Mouse (Mus musculus) retina, postnatal 7 days (tissue): ENCODE data around the gene Phc2.
"Not testable (repeated sequence)": the region's sequence is repeated elsewhere in the genome, so short reads cannot be mapped to it uniquely, and the experiment has no call there.

Experiments
- DNase-seq: peaks from one replicate; pipeline ENCODE4 v3.0.0-alpha.2; 2012; ENCODE audit warnings: low read depth, low spot score

Phc2 gene

GRCm38 (mm10) chr4:128654505-128655381 lies at the start of gene Phc2:
Gene Phc2 (plus strand): TSS chr4:128654702.
- peak; percentile 92 for DNase-seq

- DNase-seq = no peak
Observed at GRCm38 (mm10) chr4:128606586-128606985, 47.9 kb upstream of the Phc2 start.

GRCm38 (mm10) chr4:128607661-128608060 lies 46.8 kb upstream of the Phc2 start:
- no peak for DNase-seq

- no peak for DNase-seq
Observed at GRCm38 (mm10) chr4:128609276-128609924, 45.1 kb upstream of the Phc2 start.

GRCm38 (mm10) chr4:128609925-128610402 lies 44.5 kb upstream of the Phc2 start, which contains the start of gene Zscan20:
Gene Zscan20 (minus strand): TSS chr4:128610098.
- DNase-seq = peak; percentile 91

GRCm38 (mm10) chr4:128610706-128611105 lies 43.8 kb upstream of the Phc2 start:
- DNase-seq = no peak

- not testable (repeated sequence) for DNase-seq
Observed at GRCm38 (mm10) chr4:128611726-128612125, 42.8 kb upstream of the Phc2 start.

- DNase-seq = peak; percentile 56
Observed at GRCm38 (mm10) chr4:128613326-128613725, 41.2 kb upstream of the Phc2 start.

- DNase-seq = no peak
Observed at GRCm38 (mm10) chr4:128615761-128616160, 38.7 kb upstream of the Phc2 start.

- no peak for DNase-seq
Observed at GRCm38 (mm10) chr4:128617363-128618120, 37.0 kb upstream of the Phc2 start.

GRCm38 (mm10) chr4:128618246-128618911 lies 36.1 kb upstream of the Phc2 start, which contains the start of gene Tlr12:
Gene Tlr12 (minus strand): TSS chr4:128618619.
- DNase-seq = no peak

GRCm38 (mm10) chr4:128618963-128619362 lies 35.5 kb upstream of the Phc2 start:
- no peak for DNase-seq

GRCm38 (mm10) chr4:128620572-128620971 lies 33.9 kb upstream of the Phc2 start:
- no peak for DNase-seq

GRCm38 (mm10) chr4:128621109-128621508 lies 33.4 kb upstream of the Phc2 start:
- DNase-seq = no peak

- no peak for DNase-seq
Observed at GRCm38 (mm10) chr4:128635451-128635850, 19.1 kb upstream of the Phc2 start.

GRCm38 (mm10) chr4:128635894-128636585 lies 18.5 kb upstream of the Phc2 start:
- DNase-seq = no peak

GRCm38 (mm10) chr4:128637250-128637649 lies 17.3 kb upstream of the Phc2 start:
- no peak for DNase-seq

- DNase-seq = no peak
Observed at GRCm38 (mm10) chr4:128638265-128638923, 16.1 kb upstream of the Phc2 start.

- DNase-seq = no peak
Observed at GRCm38 (mm10) chr4:128641766-128642717, 12.5 kb upstream of the Phc2 start.
